23 mouse cellular contexts compared by ENCODE assay signal in the genomic region with DNA sequence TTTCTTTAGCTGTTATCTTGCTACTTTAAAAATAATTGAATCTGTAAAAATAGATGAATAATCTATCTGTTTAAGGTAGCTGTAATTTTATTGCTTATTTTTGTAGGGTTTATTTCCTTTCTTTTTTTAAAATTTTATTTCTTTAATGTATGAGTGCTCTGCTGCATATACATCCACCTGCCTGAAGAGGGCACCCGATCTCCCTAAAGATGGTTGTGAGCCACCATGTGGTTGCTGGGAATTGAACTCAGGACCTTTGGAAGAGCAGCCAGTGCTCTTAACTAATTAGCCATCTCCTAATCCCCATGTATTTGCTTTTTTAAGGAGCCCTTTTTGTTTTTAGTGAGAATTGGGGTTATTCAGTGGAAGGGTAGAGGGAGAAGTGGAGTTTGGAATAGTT. TPM values are rescaled to one million over a fixed set of nuclear protein-coding genes. Genes with fewer than 3 reads are reported as not detected.
DNase-seq lines count a peak whose midpoint lies in the region; ATAC-seq and TF ChIP-seq lines count a peak whose summit lies in the region.
"Had no signal": no experiment of that assay in that cellular context is flagged by ENCODE, and none has a peak within 500 bp of the region (broad histone marks: within the 10 kb centered on the region; RNA-seq: fewer than 3 reads in every experiment).

No protein-coding gene starts in this region.

- WGBS in stomach, postnatal 0 days = 65% methylated on average over 1 of the region's 1 CpGs

- no peak for DNase-seq in gastrocnemius, adult 2 months
- no peak for DNase-seq in gastrocnemius, adult 8-10 months (ENCODE audit: low spot score in 2 of 2)
- no peak for DNase-seq in left cerebral cortex, adult 2 months (ENCODE audit: extremely low spot score in 1 of 2, low spot score in 2 of 2)
- DNase-seq in left cerebral cortex, postnatal 10 days (ENCODE audit: extremely low spot score in 1 of 2, low spot score in 2 of 2) = no peak
- peak; percentile 20 for DNase-seq in thymus, postnatal 4 days
- no peak for DNase-seq in thymus, postnatal 25 days
- DNase-seq in stomach, postnatal 0 days (ENCODE audit: low spot score) = no peak
- no peak for DNase-seq in cerebellum, postnatal 25 days
- DNase-seq: adrenal gland, postnatal 36 days; cerebellum, adult 9-11 months; gastrocnemius, postnatal 25 days; heart, postnatal 36 days; kidney, postnatal 4 days; liver, embryonic 13.5 days; right cerebral cortex, adult 18-20 months had no signal

- TF ChIP-seq CTCF in gastrocnemius, adult 2 months (IDR thresholded peaks at IDR 0.05) = peak; percentile 14; the same call in 1 of the 2 replicates
- TF ChIP-seq CTCF in left cerebral cortex, adult 2 months (IDR thresholded peaks at IDR 0.05) = peak; percentile 33
- TF ChIP-seq CTCF in stomach, postnatal 0 days (IDR thresholded peaks at IDR 0.05; ENCODE audit: low read depth) = peak; percentile 24

- no peaks in the 10 kb centered on the region for H3K36me3 ChIP-seq in stomach, postnatal 0 days (ENCODE audit: control insufficient read depth, insufficient read depth, low read length)
- H3K36me3 ChIP-seq: forebrain, embryonic 15.5 days; liver, embryonic 13.5 days; lung, embryonic 15.5 days; midbrain, embryonic 15.5 days had no signal

- no peaks in the 10 kb centered on the region for H3K9me3 ChIP-seq in stomach, postnatal 0 days (ENCODE audit: control insufficient read depth, low read length)
- H3K9me3 ChIP-seq: embryonic facial prominence, embryonic 10.5 days; forebrain, embryonic 15.5 days; liver, embryonic 13.5 days; lung, embryonic 15.5 days; midbrain, embryonic 15.5 days had no signal

- intact Hi-C loops in gastrocnemius, adult 2 months (cut with DNase I) = no loop called here
- intact Hi-C loops in left cerebral cortex, adult 2 months (cut with DNase I) = no loop called here
- intact Hi-C loops in left cerebral cortex, postnatal 10 days (cut with DNase I) = no loop called here

- H3K4me2 ChIP-seq in stomach, postnatal 0 days (replicated peaks; ENCODE audit: low read depth) = no peak overlapping the region
- H3K4me2 ChIP-seq: forebrain, embryonic 15.5 days; hindbrain, embryonic 14.5 days; liver, embryonic 13.5 days; lung, embryonic 15.5 days; midbrain, embryonic 15.5 days had no signal

- no peak overlapping the region for H3K9ac ChIP-seq in stomach, postnatal 0 days (ENCODE audit: low read length)
- H3K9ac ChIP-seq: forebrain, embryonic 15.5 days; hindbrain, embryonic 14.5 days; liver, embryonic 13.5 days; lung, embryonic 15.5 days; midbrain, embryonic 15.5 days had no signal

- H3K27me3 ChIP-seq in stomach, postnatal 0 days (ENCODE audit: control insufficient read depth, insufficient read depth, low read length) = no peaks in the 10 kb centered on the region
- H3K27me3 ChIP-seq: CH12.LX; forebrain, embryonic 15.5 days; liver, embryonic 13.5 days; lung, embryonic 15.5 days; midbrain, embryonic 15.5 days had no signal

- H3K27ac ChIP-seq in gastrocnemius, adult 2 months = no peak overlapping the region
- no peak overlapping the region for H3K27ac ChIP-seq in left cerebral cortex, adult 2 months
- H3K27ac ChIP-seq in stomach, postnatal 0 days (replicated peaks) = no peak overlapping the region
- H3K27ac ChIP-seq: embryonic facial prominence, embryonic 10.5 days; forebrain, embryonic 15.5 days; hindbrain, embryonic 14.5 days; liver, embryonic 13.5 days; lung, embryonic 15.5 days; macrophage; midbrain, embryonic 15.5 days had no signal

- no peak overlapping the region for H3K4me3 ChIP-seq in gastrocnemius, adult 2 months
- no peak overlapping the region for H3K4me3 ChIP-seq in left cerebral cortex, adult 2 months
- H3K4me3 ChIP-seq in stomach, postnatal 0 days (ENCODE audit: low read depth, low read length) = no peak overlapping the region
- H3K4me3 ChIP-seq: embryonic facial prominence, embryonic 10.5 days; forebrain, embryonic 15.5 days; liver, embryonic 13.5 days; lung, embryonic 15.5 days; midbrain, embryonic 15.5 days had no signal

- ATAC-seq in stomach, postnatal 0 days (ENCODE audit: low FRiP score, low TSS enrichment) = no peak
- ATAC-seq: forebrain, embryonic 15.5 days; intestine, embryonic 16.5 days; midbrain, embryonic 15.5 days had no signal

- no peak for TF ChIP-seq EP300 in stomach, postnatal 0 days (optimal IDR thresholded peaks at IDR 0.05)

- H3K4me1 ChIP-seq in stomach, postnatal 0 days (replicated peaks; ENCODE audit: control insufficient read depth, insufficient read depth) = no peaks in the 10 kb centered on the region
- H3K4me1 ChIP-seq: embryonic facial prominence, embryonic 10.5 days; forebrain, embryonic 15.5 days; liver, embryonic 13.5 days; lung, embryonic 15.5 days; midbrain, embryonic 15.5 days had no signal

RNA-seq across cellular contexts. Expression of a gene that starts 14.3 kb away (rescaled TPM):
- 100 to 1,000 TPM; 130 to 150 TPM for total RNA-seq in gastrocnemius, adult 2 months (2021)
- total RNA-seq in gastrocnemius, adult 8-10 months (2022) = 100 to 1,000 TPM; 141 to 212 (median 167) TPM
- 100 to 1,000 TPM; 245 to 256 TPM for total RNA-seq in left cerebral cortex, adult 2 months (2021)
- total RNA-seq in left cerebral cortex, postnatal 10 days (2021) = 100 to 1,000 TPM; 279 to 291 TPM
- 10.0 and 11.5 TPM in 2 replicates for polyA plus RNA-seq in stomach, postnatal 0 days (2015; fragmentation: Nextera tagmentation; extraction: Ambion mirVana)
